Mouse (Mus musculus): ENCODE measurements around the gene Zfp839.
"Not testable (repeated sequence)": the region's sequence is repeated elsewhere in the genome, so short reads cannot be mapped to it uniquely, and the experiment has no call there.

Zfp839 gene

GRCm38 (mm10) chr12:110841731-110842493 lies 8.1 kb upstream of the Zfp839 start:
- DNase-seq = no peak

- DNase-seq = peak; percentile 81
Observed at GRCm38 (mm10) chr12:110843194-110844048, 6.6 kb upstream of the Zfp839 start.

GRCm38 (mm10) chr12:110844227-110845130 lies 5.6 kb upstream of the Zfp839 start:
- peak; percentile 39 for DNase-seq

- DNase-seq = peak; percentile 89
Observed at GRCm38 (mm10) chr12:110845131-110845880, 4.7 kb upstream of the Zfp839 start.

- DNase-seq = no peak
Observed at GRCm38 (mm10) chr12:110846191-110846765, 3.8 kb upstream of the Zfp839 start.

- no peak for DNase-seq
Observed at GRCm38 (mm10) chr12:110850929-110851256, 840 bp downstream of the Zfp839 start.

- no peak for DNase-seq
Observed at GRCm38 (mm10) chr12:110851414-110851813, 1.4 kb downstream of the Zfp839 start.

GRCm38 (mm10) chr12:110851923-110852322 lies 1.9 kb downstream of the Zfp839 start:
- DNase-seq = no peak

- DNase-seq = no peak
Observed at GRCm38 (mm10) chr12:110854786-110855737, 5.0 kb downstream of the Zfp839 start.

- DNase-seq = no peak
Observed at GRCm38 (mm10) chr12:110857196-110857595, 7.1 kb downstream of the Zfp839 start.

GRCm38 (mm10) chr12:110858681-110859080 lies 8.6 kb downstream of the Zfp839 start:
- not testable (repeated sequence) for DNase-seq

- no peak for DNase-seq
Observed at GRCm38 (mm10) chr12:110860293-110860692, 10.2 kb downstream of the Zfp839 start.

GRCm38 (mm10) chr12:110861256-110861655 lies 11.2 kb downstream of the Zfp839 start:
- DNase-seq = no peak

- no peak for DNase-seq
Observed at GRCm38 (mm10) chr12:110864008-110864407, 14.0 kb downstream of the Zfp839 start.

- DNase-seq = no peak
Observed at GRCm38 (mm10) chr12:110865571-110865970, 15.5 kb downstream of the Zfp839 start.

- DNase-seq = peak; percentile 59
Observed at GRCm38 (mm10) chr12:110865989-110866388, 15.9 kb downstream of the Zfp839 start.

GRCm38 (mm10) chr12:110870107-110870506 lies 20.1 kb downstream of the Zfp839 start:
- DNase-seq = no peak

GRCm38 (mm10) chr12:110871247-110871646 lies 21.2 kb downstream of the Zfp839 start:
- no peak for DNase-seq

- no peak for DNase-seq
Observed at GRCm38 (mm10) chr12:110875351-110875750, 25.3 kb downstream of the Zfp839 start.

GRCm38 (mm10) chr12:110882291-110882690 lies 32.2 kb downstream of the Zfp839 start:
- DNase-seq = no peak

GRCm38 (mm10) chr12:110885251-110885650 lies 35.2 kb downstream of the Zfp839 start:
- DNase-seq = no peak
